Mouse (Mus musculus) CH12.LX (cell line): Measurements from ENCODE around the gene Mark4. TPM values are rescaled to one million over a fixed set of nuclear protein-coding genes. Genes with fewer than 3 reads are reported as not detected.

Experiments
- DNase-seq: peaks from one replicate; pipeline ENCODE4 v3.0.0-alpha.2; 2013; ENCODE audit errors: extremely low read depth
- H3K27ac ChIP-seq: 2 replicates; pipeline ENCODE4 v1.5.1; 2012; ENCODE audit warnings: low read depth, mild to moderate bottlenecking, control low read depth, moderate library complexity; ENCODE audit not compliant: insufficient read depth
- H3K27me3 ChIP-seq: replicated peaks from 2 replicates; pipeline ENCODE3; 2012; ENCODE audit warnings: inconsistent platforms
- H3K36me3 ChIP-seq, 2 experiments: replicated peaks in 1 of 2; 2 replicates each; pipeline versions ENCODE3 to v1.6.1; 2012; ENCODE audit warnings: inconsistent platforms in 1 of 2, low read length in 1 of 2, mild to moderate bottlenecking in 1 of 2, mixed read lengths in 1 of 2, moderate library complexity in 1 of 2; ENCODE audit not compliant: control insufficient read depth in 1 of 2, insufficient read depth in 1 of 2
- H3K4me1 ChIP-seq, 2 experiments: 2 replicates each; pipeline ENCODE4 v1.6.1; 2012; ENCODE audit warnings: inconsistent platforms in 1 of 2, moderate library complexity in 1 of 2; ENCODE audit not compliant: insufficient read depth in 2 of 2, control insufficient read depth in 1 of 2
- H3K4me2 ChIP-seq: 2 replicates; pipeline ENCODE4 v1.6.1; 2012; ENCODE audit warnings: low read depth, mild to moderate bottlenecking, control low read depth; ENCODE audit not compliant: poor library complexity, insufficient read depth, severe bottlenecking
- H3K4me3 ChIP-seq, 3 experiments: fragments of 150-350 bp in 1 of 3; sonication (generic) in 1 of 3; replicated peaks in 1 of 3; 2 replicates each; pipeline versions ENCODE3 to v1.5.1; 2011 to 2012; ENCODE audit warnings: low read depth in 2 of 3, low read length in 2 of 3, mild to moderate bottlenecking in 2 of 3, moderate library complexity in 2 of 3, control low read depth in 1 of 3, improper control_type of control experiment in 1 of 3, inconsistent platforms in 1 of 3, mixed read lengths in 1 of 3; ENCODE audit not compliant: poor library complexity in 1 of 3
- H3K79me2 ChIP-seq: replicated peaks from 2 replicates; pipeline ENCODE4 v1.6.1; 2012; ENCODE audit warnings: mild to moderate bottlenecking, moderate library complexity; ENCODE audit not compliant: control insufficient read depth, poor library complexity, insufficient read depth, severe bottlenecking; ENCODE audit errors: extremely low read depth
- H3K9ac ChIP-seq: 2 replicates; pipeline ENCODE4 v1.6.1; 2012; ENCODE audit warnings: low read depth, mild to moderate bottlenecking, control low read depth, moderate library complexity; ENCODE audit not compliant: insufficient read depth
- H3K9me3 ChIP-seq: replicated peaks from 2 replicates; pipeline ENCODE3; 2012; ENCODE audit warnings: low read length, inconsistent platforms, mixed read lengths
- BHLHE40 ChIP-seq: IDR thresholded peaks from 2 replicates; pipeline ENCODE4 v1.6.1; 2011; ENCODE audit warnings: mild to moderate bottlenecking, low read depth, low read length, improper control_type of control experiment
- CHD1 ChIP-seq: IDR thresholded peaks from 2 replicates; pipeline ENCODE4 v1.6.1; 2012; ENCODE audit warnings: low read depth, low read length, improper control_type of control experiment, inconsistent platforms
- CHD2 ChIP-seq: IDR thresholded peaks from 2 replicates; pipeline ENCODE4 v1.6.1; 2011; ENCODE audit warnings: low read length, improper control_type of control experiment
- EP300 ChIP-seq: IDR thresholded peaks from 2 replicates; pipeline ENCODE4 v1.6.1; 2011; ENCODE audit warnings: low read length, improper control_type of control experiment
- ETS1 ChIP-seq: conservative IDR thresholded peaks from 2 replicates; pipeline ENCODE4 v1.6.1; 2012; ENCODE audit warnings: low read depth, mild to moderate bottlenecking, inconsistent platforms, low read length, improper control_type of control experiment, moderate library complexity
- MAX ChIP-seq: IDR thresholded peaks from 2 replicates; pipeline ENCODE4 v1.6.1; 2011; ENCODE audit warnings: low read length, improper control_type of control experiment
- MAZ ChIP-seq: IDR thresholded peaks from 2 replicates; pipeline ENCODE4 v1.6.1; 2012; ENCODE audit warnings: low read depth, mild to moderate bottlenecking, inconsistent platforms, low read length, improper control_type of control experiment, moderate library complexity
- MEF2A ChIP-seq: IDR thresholded peaks from 2 replicates; pipeline ENCODE4 v1.6.1; 2014; ENCODE audit warnings: low read depth, mild to moderate bottlenecking, inconsistent platforms, low read length, improper control_type of control experiment, borderline replicate concordance
- MXI1 ChIP-seq: IDR thresholded peaks from 2 replicates; pipeline ENCODE4 v1.6.1; 2011; ENCODE audit warnings: mild to moderate bottlenecking, low read depth, low read length, improper control_type of control experiment
- NELFE ChIP-seq: IDR thresholded peaks from 2 replicates; pipeline ENCODE4 v1.6.1; 2011; ENCODE audit warnings: low read depth, low read length, improper control_type of control experiment
- NRF1 ChIP-seq: IDR thresholded peaks from 2 replicates; pipeline ENCODE4 v1.6.1; 2014; ENCODE audit warnings: low read depth, mild to moderate bottlenecking, inconsistent platforms, low read length, improper control_type of control experiment, moderate library complexity
- POLR2AphosphoS2 ChIP-seq: IDR thresholded peaks from 2 replicates; pipeline ENCODE4 v1.6.1; 2011; ENCODE audit warnings: low read depth, low read length, improper control_type of control experiment
- RAD21 ChIP-seq: IDR thresholded peaks from 2 replicates; pipeline ENCODE4 v1.6.1; 2011; ENCODE audit warnings: low read depth, mild to moderate bottlenecking, low read length, improper control_type of control experiment, moderate library complexity
- TBP ChIP-seq: conservative IDR thresholded peaks from 2 replicates; pipeline ENCODE4 v1.6.1; 2011; ENCODE audit warnings: low read depth, low read length, improper control_type of control experiment
- USF1 ChIP-seq: IDR thresholded peaks from 2 replicates; pipeline ENCODE4 v1.6.1; 2014; ENCODE audit warnings: low read depth, mild to moderate bottlenecking, inconsistent platforms, low read length, improper control_type of control experiment
- USF2 ChIP-seq: conservative IDR thresholded peaks from 2 replicates; pipeline ENCODE4 v1.6.1; 2011; ENCODE audit warnings: low read depth, low read length, improper control_type of control experiment
- dilution Hi-C: fragments of 300-500 bp; cut with MboI; formaldehyde crosslinking; loops from 2 replicates; pipeline ENCODE4 v1.14.3; 2020; ENCODE audit warnings: low sequenced_read_pairs; ENCODE audit not compliant: extremely low pct_unique_long_range_greater_than_20kb, extremely low pct_ligation_motif_present
- in situ Hi-C: fragments of 300-500 bp; cut with MboI; formaldehyde crosslinking; loops from 3 replicates; pipeline ENCODE4 v1.14.3; 2019; ENCODE audit warnings: low sequenced_read_pairs, low pct_ligation_motif_present, low pct_unique_long_range_greater_than_20kb, mixed read lengths
- polyA plus RNA-seq: library from polyadenylated mRNA; unstranded; fragments of >175 nt; gene quantifications from 2 replicates; pipeline ENCODE4 v1.2.1, GENCODE M21; 2012; ENCODE audit warnings: low read depth; ENCODE audit not compliant: insufficient read length
- total RNA-seq, 2 experiments: library from RNA; depleted of rRNA; stranded (reverse); fragments of 300-350 nt in 1 of 2; fragments of >200 nt in 1 of 2; gene quantifications; 2 replicates each; pipeline ENCODE4 v1.2.3; 2012 to 2014

Gene Mark4
- total and polyA plus RNA-seq, 3 experiments, result 1.7 to 11.9 (median 7.3) TPM

DNA sequence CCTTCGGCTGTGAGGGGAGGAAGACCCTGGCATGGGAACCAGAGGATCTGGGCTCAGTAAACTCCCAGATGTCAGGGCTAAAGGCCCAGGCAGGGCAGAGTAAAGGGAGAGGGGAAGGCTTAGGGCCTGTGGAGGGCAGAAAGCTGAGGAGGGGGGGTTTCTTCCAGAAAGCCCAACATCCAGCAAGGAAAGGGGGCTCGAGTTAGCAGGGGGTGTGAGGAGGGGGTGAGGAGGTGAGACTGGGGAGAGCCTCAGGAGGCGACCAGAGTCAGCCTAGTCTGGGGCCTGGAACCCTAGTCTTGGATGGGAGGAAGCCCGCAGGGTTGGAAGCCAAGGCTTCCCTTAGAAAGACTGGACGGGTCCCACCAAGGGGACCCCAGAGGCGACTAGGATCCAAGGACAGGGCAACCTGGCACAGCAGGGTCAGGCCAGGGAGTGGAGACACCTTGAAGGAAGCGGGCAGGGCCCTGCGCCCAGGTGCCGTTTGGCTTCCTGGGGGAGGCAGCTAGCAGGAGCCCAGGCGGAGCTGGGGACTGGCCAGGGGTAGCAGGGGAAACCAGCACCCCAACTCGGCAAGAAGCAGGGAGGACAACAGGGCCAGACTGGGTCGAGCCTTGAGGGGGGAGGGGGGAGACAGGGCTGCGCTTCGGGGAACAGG lies 1.1 kb downstream of the Mark4 start:
- Histone ChIP-seq H3K4me3 (peak overlapping the region; percentile 71 to 88 (median 78)), H3K27ac (no peak overlapping the region), H3K9ac (peak overlapping the region; percentile 89), H3K36me3 (peaks cover 0 to 27% of the 10 kb centered on the region in 2 experiments), H3K4me1 (peaks cover 5 to 27% of the 10 kb centered on the region in 2 experiments), H3K79me2 (peaks cover 4% of the 10 kb centered on the region; the same call in 1 of the 2 replicates), H3K9me3 (no peaks in the 10 kb centered on the region), H3K27me3 (peaks cover 9% of the 10 kb centered on the region), H3K4me2 (peak overlapping the region; percentile 79)
- in situ Hi-C loops, result no loop called here
- no peak for DNase-seq
- dilution Hi-C loops, result no loop called here
- TF ChIP-seq USF1 (no peak), EP300 (no peak), ETS1 (no peak), MAZ (no peak), MEF2A (no peak), MXI1 (no peak), BHLHE40 (no peak), USF2 (no peak), CHD2 (no peak)

DNA sequence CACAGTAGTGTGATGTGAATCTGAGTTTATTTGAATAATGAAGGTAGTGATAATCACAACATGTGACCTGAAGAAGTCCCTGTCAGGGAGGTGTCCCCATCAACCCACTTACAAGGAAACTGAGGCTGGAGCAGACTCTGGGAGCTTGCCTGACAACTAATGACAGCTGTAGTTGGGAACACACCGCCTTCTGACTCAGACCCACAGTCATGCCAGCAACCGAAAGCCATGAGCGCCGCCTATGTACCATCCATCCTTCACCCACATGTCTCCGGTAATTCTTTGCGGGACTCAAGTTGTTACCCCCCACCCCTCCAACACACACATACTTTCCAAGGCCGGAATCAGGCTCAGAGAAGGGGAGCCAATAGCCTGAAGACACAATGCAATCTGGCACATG lies 2.0 kb downstream of the Mark4 start:
- H3K9ac ChIP-seq, result no peak overlapping the region
- H3K27ac ChIP-seq, result no peak overlapping the region
- peaks cover 4% of the 10 kb centered on the region; the same call in 1 of the 2 replicates for H3K79me2 ChIP-seq
- H3K4me3 ChIP-seq, result no peak overlapping the region
- in situ Hi-C loops (no loop called here), dilution Hi-C loops (no loop called here)
- H3K36me3 ChIP-seq, result peaks cover 0 to 35% of the 10 kb centered on the region in 2 experiments
- peaks cover 3 to 22% of the 10 kb centered on the region in 2 experiments; a peak in 3 of 4 replicates for H3K4me1 ChIP-seq
- no peak for DNase-seq
- H3K9me3 ChIP-seq, result no peaks in the 10 kb centered on the region
- TF ChIP-seq TBP, result no peak
- TF ChIP-seq CHD1, result no peak
- TF ChIP-seq USF2, result no peak
- no peak for TF ChIP-seq NELFE
- no peak for TF ChIP-seq MAX
- no peak for TF ChIP-seq USF1
- TF ChIP-seq POLR2AphosphoS2, result no peak
- TF ChIP-seq RAD21, result no peak
- no peak for TF ChIP-seq ETS1
- TF ChIP-seq BHLHE40, result no peak
- no peak for TF ChIP-seq NRF1
- no peak overlapping the region for H3K4me2 ChIP-seq
- peaks cover 6% of the 10 kb centered on the region for H3K27me3 ChIP-seq
